Mouse (Mus musculus) liver, postnatal 0 days (tissue): ENCODE data around the gene Nppa. TPM values are rescaled to one million over a fixed set of nuclear protein-coding genes. Genes with fewer than 3 reads are reported as not detected.

ENCODE experiments used
- ATAC-seq: fragments of 200-750 bp; cut with Nextera tagmentation; 2 replicates; pipeline ENCODE4 v1.8.0; 2017; ENCODE audit warnings: mild to moderate bottlenecking, moderate library complexity
- DNase-seq: peaks from one replicate; pipeline ENCODE4 v3.0.0-alpha.2; 2016
- H3K27ac ChIP-seq: fragments of 300-500 bp; sonication (generic); 2 replicates; pipeline ENCODE4 v1.5.1; 2014; ENCODE audit warnings: antibody characterized with exemption, moderate library complexity, mild to moderate bottlenecking, low read depth
- H3K27me3 ChIP-seq: fragments of 300-500 bp; sonication (generic); 2 replicates; pipeline ENCODE4 v1.6.1; 2014; ENCODE audit warnings: low read length, control low read depth, mixed read lengths; ENCODE audit not compliant: insufficient read depth
- H3K36me3 ChIP-seq: fragments of 300-500 bp; sonication (generic); replicated peaks from 2 replicates; pipeline ENCODE4 v1.6.1; 2014; ENCODE audit warnings: mild to moderate bottlenecking, control low read depth, low read length, moderate library complexity, mixed read lengths; ENCODE audit not compliant: insufficient read depth
- H3K4me1 ChIP-seq: fragments of 300-500 bp; sonication (generic); 2 replicates; pipeline ENCODE4 v1.6.1; 2014; ENCODE audit warnings: antibody characterized with exemption, mild to moderate bottlenecking, control low read depth; ENCODE audit not compliant: insufficient read depth
- H3K4me2 ChIP-seq: fragments of 300-500 bp; sonication (generic); 2 replicates; pipeline ENCODE4 v1.6.1; 2014; ENCODE audit warnings: low read depth, mild to moderate bottlenecking, low read length, moderate library complexity, mixed read lengths
- H3K4me3 ChIP-seq: fragments of 300-500 bp; sonication (generic); 2 replicates; pipeline ENCODE4 v1.5.1; 2014; ENCODE audit warnings: low read depth, low read length
- H3K9ac ChIP-seq: fragments of 300-500 bp; sonication (generic); replicated peaks from 2 replicates; pipeline ENCODE4 v1.6.1; 2014; ENCODE audit warnings: mild to moderate bottlenecking, moderate library complexity
- H3K9me3 ChIP-seq: fragments of 300-500 bp; sonication (generic); 2 replicates; pipeline ENCODE4 v1.6.1; 2016; ENCODE audit warnings: mild to moderate bottlenecking, control low read depth, low read length, mixed read lengths
- CTCF ChIP-seq: sonication (generic); IDR thresholded peaks from 2 replicates; pipeline ENCODE4 v1.5.1; 2016; ENCODE audit warnings: antibody characterized with exemption, low read depth
- EP300 ChIP-seq: IDR thresholded peaks from 2 replicates; pipeline ENCODE4 v1.6.1; 2016; ENCODE audit warnings: antibody characterized with exemption, low read depth, mild to moderate bottlenecking
- WGBS: fragments of 180-500 bp; shearing (Covaris S2); extraction: QIAGEN DNeasy Blood & Tissue Kit; methylation state at CpG from one replicate; pipeline ENCODE4 v1.1.7; 2014; ENCODE audit not compliant: insufficient replicate concordance; 5-methylcytosine and 5-hydroxymethylcytosine counted together
- polyA plus RNA-seq: library from polyadenylated mRNA; unstranded; fragments of >200 nt; fragmentation: Nextera tagmentation; extraction: Ambion mirVana; gene quantifications from 2 replicates; pipeline ENCODE4 v1.2.1, GENCODE M21; 2015

Nppa gene
- polyA plus RNA-seq = 0.13 TPM in 1 of 2 replicates, not detected in the other

DNA sequence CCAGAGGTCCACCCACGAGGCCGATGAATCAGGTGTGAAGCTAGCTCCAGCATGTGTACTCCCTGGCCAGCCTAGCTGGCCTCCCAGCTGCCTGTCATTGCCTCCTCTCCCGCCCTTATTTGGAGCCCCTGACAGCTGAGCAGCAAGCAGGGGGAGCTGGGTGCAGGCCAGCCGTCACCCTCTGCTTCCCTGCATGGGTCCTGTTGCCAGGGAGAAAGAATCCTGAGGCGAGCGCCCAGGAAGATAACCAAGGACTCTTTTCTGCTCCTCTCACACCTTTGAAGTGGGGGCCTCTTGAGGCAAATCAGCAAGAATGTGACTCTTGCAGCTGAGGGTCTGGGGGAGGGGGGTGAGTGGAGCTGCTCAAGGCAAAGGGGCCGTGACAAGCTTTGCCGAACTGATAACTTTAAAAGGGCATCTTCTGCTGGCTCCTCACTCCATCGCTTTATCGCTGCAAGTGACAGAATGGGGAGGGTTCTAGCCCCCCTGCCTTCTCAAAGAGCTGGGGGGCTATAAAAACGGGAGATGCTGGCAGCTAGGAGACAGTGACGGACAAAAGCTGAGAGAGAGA, at the start of gene Nppa:
TSS of gene Nppa (plus strand) at position 521 of the 571 bp plus-strand sequence.
- no peak for DNase-seq
- Histone ChIP-seq H3K27me3 (no peaks in the 10 kb centered on the region), H3K27ac (no peak within 1 kb of the TSS), H3K36me3 (no peaks in the 10 kb centered on the region), H3K4me1 (no peaks in the 10 kb centered on the region), H3K4me2 (no peak within 1 kb of the TSS), H3K4me3 (no peak within 1 kb of the TSS), H3K9me3 (no peaks in the 10 kb centered on the region), H3K9ac (no peak within 1 kb of the TSS)
- ATAC-seq = no peak
- TF ChIP-seq CTCF = no peak
- TF ChIP-seq EP300 = no peak
- 44% methylated on average over 12 of the region's 12 CpGs for WGBS

DNA sequence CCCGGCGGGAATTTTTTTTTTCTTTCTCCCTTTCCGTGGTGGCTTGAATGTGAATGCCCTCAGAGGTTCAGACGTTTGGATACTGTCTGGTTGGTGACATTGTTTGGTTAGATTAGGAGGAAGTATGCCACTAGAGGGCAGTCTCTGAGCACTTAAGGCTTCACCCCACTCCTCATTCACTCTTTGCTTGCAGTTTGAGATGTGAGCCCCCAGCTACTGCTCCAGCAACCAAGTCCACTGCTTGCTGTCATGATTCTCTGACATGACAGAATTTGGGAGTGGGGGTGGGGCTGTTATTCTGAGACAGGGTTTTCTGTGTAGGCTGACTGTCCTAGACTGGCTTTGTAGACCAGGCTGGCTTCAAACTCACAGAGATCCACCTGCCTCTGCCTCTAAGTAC, 46.9 kb upstream of the Nppa start:
- no peaks in the 10 kb centered on the region for H3K27me3 ChIP-seq
- 13% methylated on average over 4 of the region's 4 CpGs for WGBS
- no peak overlapping the region for H3K9ac ChIP-seq
- ATAC-seq = no peak
- H3K4me2 ChIP-seq = no peak overlapping the region
- H3K36me3 ChIP-seq = no peaks in the 10 kb centered on the region
- no peaks in the 10 kb centered on the region for H3K4me1 ChIP-seq
- no peak overlapping the region for H3K27ac ChIP-seq
- no peaks in the 10 kb centered on the region for H3K9me3 ChIP-seq
- no peak overlapping the region for H3K4me3 ChIP-seq
- no peak for DNase-seq
- TF ChIP-seq EP300 (no peak), CTCF (peak; percentile 69)

- H3K4me2 ChIP-seq = no peak overlapping the region
- H3K9me3 ChIP-seq = no peaks in the 10 kb centered on the region
- DNase-seq (no peak), ATAC-seq (no peak)
- H3K4me1 ChIP-seq = no peaks in the 10 kb centered on the region
- no peak overlapping the region for H3K27ac ChIP-seq
- TF ChIP-seq EP300 (no peak), CTCF (no peak)
- 38% methylated on average over 11 of the region's 11 CpGs for WGBS
- no peak overlapping the region for H3K9ac ChIP-seq
- H3K36me3 ChIP-seq = no peaks in the 10 kb centered on the region
- no peak overlapping the region for H3K4me3 ChIP-seq
- H3K27me3 ChIP-seq = no peaks in the 10 kb centered on the region
These were observed 43.4 kb upstream of the Nppa start for GRCm38 (mm10) chr4:147957141-147957540.

DNA sequence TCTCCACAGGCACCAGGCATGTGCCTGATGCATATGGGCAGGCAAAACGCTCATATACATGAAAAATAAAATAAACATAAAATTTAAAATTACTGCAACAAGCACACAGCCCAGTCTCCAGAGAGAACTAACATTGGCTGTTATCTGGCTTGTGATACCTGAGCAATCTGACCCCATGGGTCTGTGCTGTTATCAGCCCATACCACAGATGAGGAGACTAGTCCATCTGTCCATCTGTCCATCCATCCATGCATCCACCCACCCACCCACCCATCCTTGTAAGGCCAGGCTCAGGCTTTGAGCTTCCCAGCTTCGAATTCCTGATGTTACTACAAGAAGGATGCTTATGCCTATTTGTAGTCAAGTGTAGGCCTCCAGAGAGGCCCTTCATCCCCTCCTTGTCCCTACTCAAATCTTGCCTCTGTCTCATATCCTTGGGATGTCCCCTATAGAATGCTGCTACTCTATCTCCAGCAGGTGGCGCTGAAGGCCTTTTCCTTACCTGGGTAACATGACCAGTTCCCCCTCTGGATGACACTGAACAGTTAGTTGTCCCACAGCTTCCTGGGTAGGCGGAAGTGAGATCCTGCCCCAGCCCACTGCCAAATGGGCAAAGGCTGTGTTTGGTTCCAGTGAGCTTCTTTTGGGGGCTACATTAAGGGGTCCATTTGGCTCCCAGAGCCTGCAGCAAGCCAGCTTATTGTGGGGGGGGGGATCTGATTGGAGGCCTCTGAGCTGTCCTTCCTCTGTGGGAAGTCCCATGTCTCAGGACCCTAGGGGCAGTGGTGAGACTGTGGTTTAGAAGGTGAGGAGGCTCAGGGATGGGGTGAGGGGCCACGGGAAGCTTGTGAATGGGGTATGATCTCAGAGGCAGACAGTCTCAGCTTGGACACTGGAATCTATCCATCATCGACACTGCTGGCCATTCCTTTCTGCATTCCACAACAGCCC, 40.4 kb upstream of the Nppa start:
- TF ChIP-seq EP300 (no peak), CTCF (peak; percentile 86)
- no peaks in the 10 kb centered on the region for H3K27me3 ChIP-seq
- ATAC-seq (peak; percentile 47), DNase-seq (peak; percentile 75)
- H3K4me2 ChIP-seq = no peak overlapping the region
- H3K27ac ChIP-seq = no peak overlapping the region
- H3K36me3 ChIP-seq = no peaks in the 10 kb centered on the region
- H3K4me1 ChIP-seq = no peaks in the 10 kb centered on the region
- H3K4me3 ChIP-seq = no peak overlapping the region
- WGBS = 27% methylated on average over 6 of the region's 6 CpGs
- no peaks in the 10 kb centered on the region for H3K9me3 ChIP-seq
- no peak overlapping the region for H3K9ac ChIP-seq

- Histone ChIP-seq H3K4me3 (no peak overlapping the region), H3K27ac (no peak overlapping the region), H3K4me2 (no peak overlapping the region), H3K4me1 (no peaks in the 10 kb centered on the region), H3K36me3 (no peaks in the 10 kb centered on the region), H3K27me3 (no peaks in the 10 kb centered on the region), H3K9me3 (no peaks in the 10 kb centered on the region), H3K9ac (no peak overlapping the region)
- WGBS = 49% methylated on average over 6 of the region's 6 CpGs
- ATAC-seq (no peak), DNase-seq (no peak)
- TF ChIP-seq CTCF (no peak), EP300 (no peak)
These were observed 37.7 kb upstream of the Nppa start for GRCm38 (mm10) chr4:147962781-147963180.

GRCm38 (mm10) chr4:147963623-147964022, 36.9 kb upstream of the Nppa start:
- Histone ChIP-seq H3K9ac (no peak overlapping the region), H3K4me3 (no peak overlapping the region), H3K4me2 (no peak overlapping the region), H3K27me3 (no peaks in the 10 kb centered on the region), H3K9me3 (no peaks in the 10 kb centered on the region), H3K36me3 (no peaks in the 10 kb centered on the region), H3K4me1 (no peaks in the 10 kb centered on the region), H3K27ac (no peak overlapping the region)
- DNase-seq (no peak), ATAC-seq (no peak)
- TF ChIP-seq EP300 (no peak), CTCF (no peak)
- WGBS = 79% methylated on average over 15 of the region's 15 CpGs
